8 mouse cellular contexts compared by ENCODE assay signal in genomic region chr2:180642555-180643260, GRCm38 (mm10). TPM values are rescaled to one million over a fixed set of nuclear protein-coding genes. Genes with fewer than 3 reads are reported as not detected.
DNase-seq lines count a peak whose midpoint lies in the region; ATAC-seq and TF ChIP-seq lines count a peak whose summit lies in the region.
"Had no signal": no experiment of that assay in that cellular context is flagged by ENCODE, and none has a peak within 500 bp of the region (broad histone marks: within the 10 kb centered on the region; RNA-seq: fewer than 3 reads in every experiment).

Gene Tcfl5 (minus strand): TSS chr2:180642708.

- H3K4me2 ChIP-seq in forebrain, postnatal 0 days (ENCODE audit: low read depth): peak within 1 kb of the TSS; percentile 46
- H3K4me2 ChIP-seq in liver, embryonic 14.5 days (ENCODE audit: low read depth): peak within 1 kb of the TSS; percentile 18; the same call in 1 of the 2 replicates

- no peak within 1 kb of the TSS for H3K27ac ChIP-seq in forebrain, postnatal 0 days (ENCODE audit: low read depth, low read length)
- H3K27ac ChIP-seq in liver, embryonic 14.5 days: no peak within 1 kb of the TSS

- H3K27me3 ChIP-seq in megakaryocyte, embryonic 14.5 days (replicated peaks): peaks cover 74% of the 10 kb centered on the region
- peaks cover 41% of the 10 kb centered on the region for H3K27me3 ChIP-seq in forebrain, postnatal 0 days (ENCODE audit: insufficient read depth, low read length)
- H3K27me3 ChIP-seq in liver, embryonic 14.5 days (ENCODE audit: control insufficient read depth, insufficient read depth, low read length): peaks cover 38% of the 10 kb centered on the region

- peaks cover 20% of the 10 kb centered on the region for H3K9me3 ChIP-seq in megakaryocyte, embryonic 14.5 days
- peaks cover 18% of the 10 kb centered on the region for H3K9me3 ChIP-seq in forebrain, postnatal 0 days (ENCODE audit: low read length)
- peaks cover 9% of the 10 kb centered on the region for H3K9me3 ChIP-seq in liver, embryonic 14.5 days (ENCODE audit: control insufficient read depth, low read length)

- 9% methylated on average over 47 of the region's 56 CpGs for WGBS in forebrain, postnatal 0 days
- WGBS in liver, embryonic 14.5 days (ENCODE audit: insufficient replicate concordance): 8% methylated on average over 49 of the region's 56 CpGs

- H3K4me3 ChIP-seq in megakaryocyte, embryonic 14.5 days (replicated peaks): peak within 1 kb of the TSS; percentile 86
- peak within 1 kb of the TSS; percentile 39 for H3K4me3 ChIP-seq in forebrain, postnatal 0 days (ENCODE audit: low read depth, low read length)
- H3K4me3 ChIP-seq in liver, embryonic 14.5 days (ENCODE audit: insufficient read depth in 1 of 2, low read depth in 2 of 2, low read length in 2 of 2): peak within 1 kb of the TSS in 1 of 2 experiments; percentile 11; a peak in 1 of 4 replicates
- H3K4me3 ChIP-seq: erythroblast, embryonic 14.5 days had no signal

- no peak within 1 kb of the TSS for H3K9ac ChIP-seq in forebrain, postnatal 0 days
- H3K9ac ChIP-seq in liver, embryonic 14.5 days (replicated peaks): no peak within 1 kb of the TSS

- peaks cover 9% of the 10 kb centered on the region for H3K4me1 ChIP-seq in megakaryocyte, embryonic 14.5 days
- H3K4me1 ChIP-seq in forebrain, postnatal 0 days (ENCODE audit: insufficient read depth): no peaks in the 10 kb centered on the region
- H3K4me1 ChIP-seq in liver, embryonic 14.5 days (replicated peaks; ENCODE audit: control insufficient read depth in 2 of 2, insufficient read depth in 2 of 2, low read length in 1 of 2): no peaks in the 10 kb centered on the region

- DNase-seq in forebrain, postnatal 0 days: no peak
- DNase-seq in liver, embryonic 14.5 days (ENCODE audit: low read depth in 3 of 3, low spot score in 3 of 3): no peak
- peak; percentile 88 for DNase-seq in testis, postnatal 14 days (ENCODE audit: low spot score)
- DNase-seq in spleen, postnatal 14 days (ENCODE audit: low spot score in 2 of 2): no peak

- no peak for TF ChIP-seq CTCF in forebrain, postnatal 0 days (IDR thresholded peaks at IDR 0.05; ENCODE audit: low read depth)
- TF ChIP-seq CTCF in liver, embryonic 14.5 days (IDR thresholded peaks at IDR 0.05; ENCODE audit: low read depth): no peak

- no peak for TF ChIP-seq EP300 in liver, embryonic 14.5 days (IDR thresholded peaks at IDR 0.05; ENCODE audit: low read depth)

- no peaks in the 10 kb centered on the region for H3K36me3 ChIP-seq in megakaryocyte, embryonic 14.5 days (replicated peaks; ENCODE audit: low read length)
- no peaks in the 10 kb centered on the region for H3K36me3 ChIP-seq in forebrain, postnatal 0 days (ENCODE audit: insufficient read depth)
- no peaks in the 10 kb centered on the region for H3K36me3 ChIP-seq in liver, embryonic 14.5 days (replicated peaks; ENCODE audit: control insufficient read depth, insufficient read depth, low read depth)

- ATAC-seq in megakaryocyte, adult 5-6 weeks (ENCODE audit: poor library complexity, severe bottlenecking): no peak
- no peak for ATAC-seq in forebrain, postnatal 0 days
- no peak for ATAC-seq in liver, embryonic 14.5 days (ENCODE audit: insufficient read depth)
- no peak for ATAC-seq in granulocyte monocyte progenitor cell, adult 5-6 weeks (replicated peaks; ENCODE audit: poor library complexity, severe bottlenecking)

RNA-seq across cellular contexts. Expression of gene Tcfl5, which starts in this region (rescaled TPM):
- 0.44 TPM in 1 of 2 replicates, not detected in the other for polyA plus RNA-seq in megakaryocyte, embryonic 14.5 days (2012; ENCODE audit: insufficient read depth, low replicate concordance)
- total RNA-seq in megakaryocyte, adult 5-6 weeks (2015): not detected in 2 replicates
- total RNA-seq in megakaryocyte, adult 5-6 weeks (2017): not detected in 2 replicates
- 5.3 and 5.9 TPM in 2 replicates for total RNA-seq in forebrain, postnatal 0 days (2014; rRNA removed)
- 0.88 and 1.2 TPM in 2 replicates for polyA plus RNA-seq in forebrain, postnatal 0 days (2015; fragmentation: Nextera tagmentation; extraction: Ambion mirVana)
- 0.16 and 0.23 TPM in 2 replicates for polyA plus RNA-seq in liver, embryonic 14.5 days (2012; rRNA removed)
- not detected in 2 replicates for polyA plus RNA-seq in liver, embryonic 14.5 days (2014; fragmentation: Nextera tagmentation; extraction: Ambion mirVana)
- total RNA-seq in granulocyte monocyte progenitor cell, adult 5-6 weeks (2014; fragmentation: Nextera tagmentation): not detected in 2 replicates
- not detected in 2 replicates for total RNA-seq in granulocyte monocyte progenitor cell, adult 5-6 weeks (2017)
- polyA plus RNA-seq: erythroblast, embryonic 14.5 days had no signal
